Mouse (Mus musculus) cerebellum, postnatal 25 days (tissue): Measurements from ENCODE around the gene Sema6b.
"Not testable (repeated sequence)": the region's sequence is repeated elsewhere in the genome, so short reads cannot be mapped to it uniquely, and the experiment has no call there.

ENCODE experiments used
- DNase-seq, 2 experiments: peaks; one replicate each; pipeline ENCODE4 v3.0.0; 2021; ENCODE audit warnings: mixed read lengths in 2 of 2

Sema6b gene

DNA sequence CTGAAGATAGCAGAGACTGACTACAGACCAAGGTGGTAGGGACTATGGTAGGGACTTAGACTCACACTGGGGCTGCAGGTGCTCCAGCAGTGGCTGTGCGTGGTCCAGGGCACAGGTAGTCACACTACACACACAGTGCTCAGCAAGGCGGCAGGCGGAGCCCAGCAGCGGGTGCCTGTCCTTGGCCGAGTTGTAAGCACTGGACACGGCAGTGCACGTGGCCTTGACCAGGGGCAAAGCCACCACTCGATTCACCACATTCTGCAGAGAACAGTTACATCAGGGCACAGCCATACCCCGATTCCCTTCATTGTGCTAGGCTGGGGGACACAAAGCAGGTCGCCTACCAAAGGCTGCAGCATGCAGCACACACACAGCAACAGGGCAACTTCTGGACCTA is 23.9 kb downstream of the Sema6b start:
- no peak for DNase-seq

DNA sequence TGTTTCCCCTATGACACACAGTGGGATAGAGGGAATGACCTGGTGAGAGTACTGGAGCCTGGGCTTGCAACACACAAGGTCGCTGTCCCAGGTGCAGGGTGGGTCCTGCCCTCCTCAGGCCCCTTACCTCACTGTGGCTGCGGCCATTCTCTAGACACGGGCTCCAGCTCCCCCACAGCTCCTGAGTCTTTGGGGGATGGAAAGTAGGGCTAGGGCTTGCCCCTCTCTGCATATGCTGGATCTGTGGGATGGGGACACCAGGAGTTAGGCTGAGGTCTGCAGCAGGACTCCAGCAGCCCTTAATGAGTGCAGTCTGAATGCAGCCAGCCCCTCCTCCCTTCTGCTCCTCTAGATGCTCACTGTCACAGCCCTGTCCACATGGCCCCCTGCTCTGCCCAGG is 27.4 kb downstream of the Sema6b start:
- DNase-seq: no peak

DNA sequence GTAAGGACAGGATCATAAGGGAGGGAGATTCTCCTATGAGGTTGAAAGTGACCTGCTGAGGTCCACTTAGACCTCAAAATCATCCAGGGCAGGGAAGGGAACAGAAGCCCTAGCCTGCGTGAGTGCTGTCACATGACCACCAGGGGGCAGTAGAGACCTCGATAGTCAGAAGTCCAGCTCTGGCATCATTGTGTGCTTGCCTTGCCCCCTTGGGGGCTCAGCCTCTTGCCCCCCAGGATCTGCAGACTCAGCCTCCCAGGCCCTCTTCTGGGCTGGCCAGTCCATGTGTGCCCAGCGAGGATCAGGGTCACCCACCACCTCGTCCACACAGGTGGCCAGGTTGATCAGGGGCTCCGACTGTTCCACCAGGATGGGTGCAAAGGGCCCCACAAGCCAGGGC is 28.3 kb downstream of the Sema6b start:
- peak; percentile 69 to 83 for DNase-seq

DNA sequence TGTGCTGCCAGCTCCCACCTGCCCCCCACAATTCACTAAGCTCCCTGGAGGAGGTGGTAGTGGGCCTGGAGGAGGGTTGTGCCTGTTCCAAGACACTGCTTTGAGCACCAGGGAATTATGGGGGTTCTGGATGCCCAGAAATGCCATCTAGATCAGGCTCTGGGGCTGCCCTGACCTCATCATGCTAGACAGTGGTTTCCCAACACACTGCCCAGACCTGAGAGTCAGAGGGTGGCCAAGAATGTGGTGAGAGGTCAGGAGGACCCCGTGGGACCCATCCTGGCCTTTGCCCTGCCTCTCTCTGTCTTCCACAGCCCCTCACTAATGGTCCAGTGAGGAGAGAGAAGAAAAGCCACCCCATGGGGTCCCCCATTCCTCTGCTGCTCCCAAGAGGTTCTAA is 29.1 kb downstream of the Sema6b start:
- DNase-seq: no peak

GRCm38 (mm10) chr17:56110571-56110970 is 29.6 kb downstream of the Sema6b start:
- peak in 1 of 2 experiments; percentile 58 for DNase-seq

GRCm38 (mm10) chr17:56109219-56110051 is 30.7 kb downstream of the Sema6b start, which contains the start of gene Plin4:
Plin4 (minus strand) TSS chr17:56109803.
- DNase-seq: no peak

- peak in 1 of 2 experiments; percentile 37 for DNase-seq
Observed at GRCm38 (mm10) chr17:56108334-56109044, 31.7 kb downstream of the Sema6b start.

- no peak for DNase-seq
Observed at GRCm38 (mm10) chr17:56107736-56108135, 32.4 kb downstream of the Sema6b start.

GRCm38 (mm10) chr17:56106981-56107380 is 33.2 kb downstream of the Sema6b start:
- no peak for DNase-seq

DNA sequence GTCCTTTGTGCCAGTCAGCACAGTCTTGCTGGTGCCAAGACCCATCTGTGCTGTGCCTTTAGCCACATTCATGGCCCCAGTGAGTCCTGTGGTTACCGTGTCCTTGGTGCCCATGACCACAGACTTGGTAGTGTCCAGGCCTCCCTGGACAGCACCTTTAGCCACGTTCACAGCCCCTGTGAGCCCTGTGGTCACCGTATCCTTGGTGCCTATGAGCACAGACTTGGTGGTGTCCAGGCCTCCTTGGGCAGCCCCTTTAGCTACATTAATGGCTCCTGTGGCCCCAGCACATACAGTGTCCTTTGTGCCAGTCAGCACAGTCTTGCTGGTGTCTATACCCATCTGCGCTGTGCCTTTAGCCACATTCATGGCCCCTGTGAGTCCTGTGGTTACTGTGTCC is 33.7 kb downstream of the Sema6b start:
- DNase-seq: not testable (repeated sequence)

DNA sequence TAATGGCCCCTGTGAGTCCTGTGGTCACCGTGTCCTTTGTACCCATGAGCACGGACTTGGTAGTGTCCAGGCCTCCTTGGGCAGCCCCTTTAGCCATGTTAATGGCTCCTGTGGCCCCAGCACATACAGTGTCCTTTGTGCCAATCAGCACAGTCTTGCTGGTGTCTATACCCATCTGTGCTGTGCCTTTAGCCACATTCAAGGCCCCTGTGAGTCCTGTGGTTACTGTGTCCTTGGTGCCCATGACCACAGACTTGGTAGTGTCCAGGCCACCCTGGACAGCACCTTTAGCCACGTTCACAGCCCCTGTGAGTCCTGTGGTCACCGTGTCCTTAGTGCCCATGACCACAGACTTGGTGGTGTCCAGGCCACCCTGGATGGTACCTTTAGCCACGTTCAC is 35.3 kb downstream of the Sema6b start:
- DNase-seq: not testable (repeated sequence)

DNA sequence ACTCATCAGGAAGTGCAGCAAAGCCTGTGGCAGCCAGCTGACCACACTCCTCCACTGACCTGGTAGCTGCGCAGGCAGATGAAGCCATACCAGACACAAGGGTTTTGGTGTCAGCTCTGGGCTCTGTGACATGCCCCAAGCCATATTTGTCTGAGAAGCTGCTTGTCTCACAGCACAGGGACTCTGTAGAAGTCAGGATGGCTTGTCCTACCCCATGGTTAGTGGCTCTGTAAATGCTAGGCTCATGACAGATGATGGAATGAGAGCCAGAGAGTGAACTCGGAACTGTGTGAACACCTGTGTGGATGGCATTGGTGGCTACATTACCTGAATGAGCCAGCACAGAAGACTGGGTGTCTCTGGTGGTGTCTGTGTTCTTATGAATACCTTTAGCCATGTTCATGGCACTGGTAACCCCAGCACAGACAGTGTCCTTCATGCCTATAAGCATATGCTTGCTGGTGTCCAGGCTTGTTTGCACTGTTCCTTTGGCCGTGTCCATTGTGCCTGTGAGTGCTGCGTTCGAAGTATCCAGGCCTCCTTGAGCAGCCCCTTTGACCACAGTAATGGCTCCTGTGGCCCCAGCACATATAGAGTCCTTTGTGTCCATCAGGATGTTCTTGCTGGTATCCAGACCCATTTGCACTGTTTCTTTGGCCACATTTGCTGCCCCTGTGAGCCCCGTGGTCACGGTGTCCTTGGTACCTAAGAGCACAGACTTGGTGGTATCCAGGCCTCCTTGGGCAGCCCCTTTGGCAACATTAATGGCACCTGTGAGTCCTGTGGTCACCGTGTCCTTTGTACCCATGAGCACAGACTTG is 36.5 kb downstream of the Sema6b start:
- DNase-seq: no peak

DNA sequence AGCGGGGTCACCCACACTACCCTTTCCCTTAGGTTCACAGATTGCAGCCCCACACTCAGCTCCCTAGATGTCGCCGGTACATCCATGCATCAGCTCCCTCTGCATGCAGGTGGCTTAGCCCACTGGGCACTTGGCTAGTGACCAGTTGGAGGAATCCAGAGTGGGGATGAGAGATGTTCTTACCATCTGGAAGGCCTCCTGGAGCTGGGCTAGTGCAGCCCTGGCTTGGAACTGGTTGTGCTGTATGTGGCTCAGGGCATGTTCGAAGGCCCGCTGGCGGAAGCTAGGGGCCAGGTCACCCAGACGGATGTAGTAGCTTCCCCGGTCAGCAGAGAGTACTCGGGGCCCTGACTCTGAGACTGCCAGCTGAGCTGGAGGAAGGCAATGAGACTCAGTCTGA is 37.2 kb downstream of the Sema6b start:
- no peak for DNase-seq

DNA sequence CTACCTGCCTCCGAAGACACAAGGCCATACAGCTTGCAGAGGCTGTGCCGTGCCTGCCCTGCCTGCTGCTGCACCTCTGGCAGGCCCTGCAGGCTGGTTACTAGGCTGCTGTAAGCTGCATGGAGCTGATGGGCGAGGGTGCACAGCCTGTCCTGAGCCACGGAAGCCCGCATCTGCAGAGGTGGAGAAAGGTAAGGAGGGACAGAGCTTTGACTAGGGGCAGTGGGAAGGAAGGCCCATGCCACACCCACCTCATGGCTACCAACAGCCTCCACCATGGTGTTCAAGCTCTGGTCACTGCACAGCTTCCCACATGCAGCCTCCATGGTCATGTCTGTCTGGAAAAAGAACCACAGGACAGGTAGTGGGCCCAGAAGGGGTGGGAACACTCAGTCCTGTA is 38.0 kb downstream of the Sema6b start:
- DNase-seq: no peak

GRCm38 (mm10) chr17:56100811-56101210 is 39.3 kb downstream of the Sema6b start:
- no peak for DNase-seq

GRCm38 (mm10) chr17:56098711-56099572 is 41.2 kb downstream of the Sema6b start:
- DNase-seq: no peak

DNA sequence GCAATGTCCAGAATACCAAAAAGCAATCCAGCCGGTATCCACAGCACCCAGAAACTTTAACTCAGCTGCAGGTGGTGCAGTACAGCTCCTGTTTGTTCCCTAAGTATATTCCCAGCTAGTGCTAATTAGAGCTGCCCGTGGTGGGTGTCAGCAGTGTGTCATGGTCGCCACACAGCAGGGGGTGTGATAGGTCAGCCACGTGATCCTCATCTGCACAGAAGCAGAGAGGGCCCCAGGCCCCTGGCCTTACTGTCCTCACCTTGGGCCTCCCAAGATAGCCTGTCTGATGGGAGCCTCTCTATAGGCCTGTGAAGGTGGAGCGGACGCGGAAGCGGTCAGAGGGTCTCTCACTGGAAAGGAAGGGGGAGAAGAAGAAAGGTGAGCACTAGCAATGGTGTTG is 42.0 kb downstream of the Sema6b start:
- no peak for DNase-seq

DNA sequence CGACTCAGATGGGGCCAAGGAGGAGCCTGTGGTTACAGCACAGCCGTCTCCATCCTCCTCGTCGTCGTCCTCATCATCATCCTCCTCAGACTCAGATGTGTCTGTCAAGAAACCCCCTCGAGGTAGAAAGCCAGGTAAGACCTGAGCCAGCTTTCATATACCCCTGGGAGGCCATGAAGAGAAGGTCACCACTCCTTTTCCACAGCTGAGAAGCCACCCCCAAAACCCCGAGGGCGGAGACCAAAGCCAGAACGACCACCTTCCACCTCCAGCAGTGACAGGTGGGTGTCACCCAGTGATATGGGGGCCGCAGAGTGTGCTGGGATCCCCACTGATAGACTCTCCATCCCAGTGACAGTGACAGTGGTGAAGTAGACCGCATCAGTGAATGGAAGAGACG is 43.3 kb downstream of the Sema6b start:
- DNase-seq: no peak

GRCm38 (mm10) chr17:56092794-56093193 is 47.3 kb downstream of the Sema6b start:
- no peak for DNase-seq

GRCm38 (mm10) chr17:56092312-56092711 is 47.8 kb downstream of the Sema6b start:
- no peak for DNase-seq

- peak in 1 of 2 experiments; percentile 52 for DNase-seq
Observed at GRCm38 (mm10) chr17:56080781-56081585, 59.2 kb downstream of the Sema6b start.
